Mouse (Mus musculus) cerebellum, adult 2 months (tissue): ENCODE data around the gene Nxnl1. TPM values are rescaled to one million over a fixed set of nuclear protein-coding genes. Genes with fewer than 3 reads are reported as not detected.

ENCODE experiments used
- DNase-seq, 2 experiments: peaks; one replicate each; pipeline ENCODE4 v3.0.0; 2021
- H3K27ac ChIP-seq: fragments of 200-500 bp; 2 replicates; pipeline ENCODE4 v1.5.1; 2012; ENCODE audit warnings: low read length, control low read depth, inconsistent platforms; ENCODE audit not compliant: insufficient read depth
- H3K27me3 ChIP-seq: fragments of 200-500 bp; 2 replicates; pipeline ENCODE4 v1.6.1; 2012; ENCODE audit warnings: inconsistent platforms, mild to moderate bottlenecking, low read length, moderate library complexity; ENCODE audit not compliant: control insufficient read depth, insufficient read depth
- H3K4me1 ChIP-seq: fragments of 200-500 bp; 2 replicates; pipeline ENCODE4 v1.6.1; 2011; ENCODE audit warnings: low read length; ENCODE audit not compliant: control insufficient read depth, insufficient read depth
- H3K4me3 ChIP-seq: fragments of 200-500 bp; replicated peaks from 2 replicates; pipeline ENCODE3; 2011; ENCODE audit warnings: mild to moderate bottlenecking, low read depth, low read length, control low read depth; ENCODE audit not compliant: insufficient read depth
- CTCF ChIP-seq: fragments of 200-500 bp; IDR thresholded peaks from 2 replicates; pipeline ENCODE4 v1.5.1; 2011; ENCODE audit warnings: low read depth, mild to moderate bottlenecking, control low read depth, low read length, moderate library complexity, borderline replicate concordance; ENCODE audit not compliant: insufficient read depth
- POLR2A ChIP-seq: fragments of 200-500 bp; IDR thresholded peaks from 2 replicates; pipeline ENCODE4 v1.6.1; 2011; ENCODE audit warnings: low read length, control low read depth, borderline replicate concordance; ENCODE audit not compliant: insufficient read depth
- WGBS: fragments of 180-500 bp; shearing (Covaris S2); methylation state at CpG from one replicate; pipeline ENCODE4 v1.1.7; 2018; 5-methylcytosine and 5-hydroxymethylcytosine counted together
- polyA plus RNA-seq: library from polyadenylated mRNA; depleted of rRNA; stranded (reverse); fragments of >200 nt; gene quantifications from 2 replicates; pipeline ENCODE4 v1.2.3, GENCODE M21; 2012

Gene Nxnl1
- polyA plus RNA-seq, 1 experiment, result 0.10 TPM

DNA sequence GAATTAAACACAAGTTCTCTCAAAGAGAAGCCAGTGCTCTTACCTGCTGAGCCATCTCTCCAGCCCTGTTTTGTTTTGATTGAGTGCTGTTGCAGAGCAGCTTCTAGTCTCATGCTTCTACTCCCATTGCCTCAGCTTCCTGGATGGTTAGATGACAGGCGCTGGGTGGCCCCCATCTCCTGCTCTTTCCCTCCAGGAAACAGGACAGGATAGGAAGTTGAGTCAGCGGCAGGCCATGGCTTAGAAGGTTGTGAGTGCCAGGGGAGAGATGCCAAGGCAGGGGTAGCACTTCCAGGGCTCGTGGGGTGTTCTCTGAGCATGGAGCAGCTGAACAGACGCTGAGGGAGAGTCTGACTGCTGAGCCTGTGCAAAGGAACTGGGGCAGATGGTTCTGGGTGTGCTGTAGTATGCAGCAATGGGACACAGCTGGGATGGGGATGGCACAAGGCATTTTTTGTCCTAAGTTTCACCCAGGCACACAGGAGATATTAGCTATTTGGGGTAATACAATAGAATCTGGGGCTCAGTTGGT, 11.5 kb upstream of the Nxnl1 start:
- Histone ChIP-seq H3K27ac (no peak overlapping the region), H3K4me3 (no peak overlapping the region), H3K27me3 (no peaks in the 10 kb centered on the region), H3K4me1 (peaks cover 17% of the 10 kb centered on the region)
- no peak for TF ChIP-seq POLR2A
- TF ChIP-seq CTCF, result no peak
- peak in 1 of 2 experiments; percentile 45 for DNase-seq
- 12% methylated on average over 4 of the region's 4 CpGs for WGBS

DNA sequence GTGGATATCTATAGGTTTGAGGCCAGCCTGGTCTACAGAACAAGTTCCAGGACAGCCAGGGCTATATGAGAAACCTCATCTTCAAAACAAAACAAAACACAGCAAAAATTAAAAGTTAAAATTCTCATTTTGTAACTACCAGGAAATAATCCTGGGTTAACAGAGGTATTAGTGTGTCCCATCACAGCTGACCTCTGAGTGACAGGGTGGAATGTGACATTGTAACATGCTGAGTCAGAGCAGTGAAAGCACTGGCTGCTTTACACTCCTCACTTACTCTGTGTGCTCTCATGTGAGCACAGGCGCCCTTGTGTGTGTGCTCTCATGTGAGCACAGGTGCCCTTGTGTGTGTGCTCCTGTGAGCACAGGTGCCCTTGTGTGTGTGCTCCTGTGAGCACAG, 8.6 kb upstream of the Nxnl1 start:
- no peak for DNase-seq
- no peak for TF ChIP-seq CTCF
- no peak for TF ChIP-seq POLR2A
- whole genome bisulfite sequencing, result 78% methylated on average over 1 of the region's 1 CpGs
- H3K4me3 ChIP-seq, result no peak overlapping the region
- peaks cover 21% of the 10 kb centered on the region for H3K4me1 ChIP-seq
- no peak overlapping the region for H3K27ac ChIP-seq
- H3K27me3 ChIP-seq, result no peaks in the 10 kb centered on the region

DNA sequence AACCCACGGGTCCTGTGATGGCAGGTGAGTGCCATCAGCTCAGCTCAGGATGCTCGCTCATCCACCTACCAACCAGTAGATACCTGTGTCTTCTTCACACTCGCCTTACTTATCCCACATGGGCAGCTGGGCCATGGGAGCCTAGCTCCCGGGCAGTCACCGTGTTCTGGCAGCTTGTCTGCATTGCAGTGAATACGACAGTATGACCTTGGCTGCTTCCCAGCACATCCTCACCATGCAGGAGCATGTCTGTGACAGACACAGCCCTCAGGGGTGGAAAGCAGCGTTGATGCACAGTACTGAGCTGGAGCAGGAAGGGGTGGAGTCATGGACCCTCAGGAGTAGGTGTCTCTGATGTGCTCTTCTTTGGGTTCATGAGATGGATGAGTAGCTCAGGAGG, 8.0 kb upstream of the Nxnl1 start:
- Histone ChIP-seq H3K4me1 (peaks cover 15% of the 10 kb centered on the region), H3K27me3 (no peaks in the 10 kb centered on the region), H3K27ac (no peak overlapping the region), H3K4me3 (no peak overlapping the region)
- 45% methylated on average over 7 of the region's 7 CpGs for WGBS
- TF ChIP-seq CTCF (no peak), POLR2A (no peak)
- DNase-seq, result no peak

DNA sequence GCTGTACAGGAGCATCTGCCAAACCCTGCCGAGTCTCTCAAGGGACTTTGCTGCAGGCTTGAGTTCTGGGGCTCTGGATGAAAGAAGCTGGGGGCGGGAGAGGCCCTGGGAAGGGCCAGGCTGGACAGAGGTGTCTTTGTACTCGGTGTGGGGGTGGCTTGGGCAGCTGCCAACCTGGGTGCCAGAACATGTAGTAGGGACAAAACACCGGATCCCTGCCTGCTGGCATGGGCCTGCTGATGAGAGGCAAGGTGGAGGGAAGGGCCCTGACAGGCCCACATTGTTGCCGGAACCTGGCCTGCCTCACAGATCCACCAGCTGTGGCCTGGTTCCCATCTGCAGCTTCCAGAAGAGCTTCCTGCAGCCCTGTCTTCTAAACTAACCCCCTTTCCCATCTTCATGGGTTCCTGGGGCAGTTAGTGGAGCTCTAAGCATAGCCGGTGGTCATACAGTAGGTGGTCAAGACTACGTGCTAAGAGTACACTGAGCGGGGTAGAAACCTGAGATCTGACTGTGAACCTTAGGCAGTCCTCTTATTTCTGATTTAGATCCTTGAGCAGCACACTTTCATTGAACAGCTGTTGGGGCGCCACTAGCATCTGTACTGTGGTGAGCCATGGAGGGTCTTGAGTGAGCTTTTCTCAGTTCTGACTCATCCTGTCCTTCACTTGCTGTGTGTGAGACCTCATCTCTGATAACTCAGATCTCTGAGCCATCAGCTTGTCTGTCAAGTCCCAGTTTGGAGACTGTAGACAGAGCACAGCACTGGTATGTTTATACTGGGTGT, 6.6 kb upstream of the Nxnl1 start:
- 35% methylated on average over 9 of the region's 9 CpGs for WGBS
- H3K4me3 ChIP-seq, result no peak overlapping the region
- TF ChIP-seq POLR2A, result no peak
- no peak for TF ChIP-seq CTCF

DNA sequence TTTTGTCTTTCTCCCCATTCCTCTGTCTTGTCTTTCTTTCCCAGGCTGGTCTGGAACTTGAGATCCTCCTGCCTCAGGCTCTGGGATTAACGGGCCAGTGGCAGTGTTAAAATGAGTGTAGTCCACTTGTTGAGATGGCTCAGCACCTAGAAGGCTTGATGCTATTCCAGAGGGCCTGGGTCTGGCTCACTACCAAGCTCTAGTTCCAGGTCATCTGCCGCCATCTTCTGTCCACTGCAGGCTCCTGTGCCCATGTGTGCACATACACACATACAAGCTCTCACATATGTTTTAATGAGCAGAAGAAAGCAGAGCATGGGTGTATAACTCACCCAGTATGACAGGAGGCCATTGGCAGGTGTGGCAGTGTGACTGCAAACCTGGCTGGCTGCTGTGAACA, 5.7 kb upstream of the Nxnl1 start:
- TF ChIP-seq CTCF (0 out of 2 replicates have a peak, but pooled peaks have one; percentile 2), POLR2A (no peak)
- DNase-seq, result peak; percentile 40
- no peaks in the 10 kb centered on the region for H3K27me3 ChIP-seq
- H3K4me3 ChIP-seq, result peak overlapping the region; percentile 11
- 31% methylated on average over 2 of the region's 2 CpGs for WGBS
- H3K27ac ChIP-seq, result peak overlapping the region; percentile 17; the same call in 1 of the 2 replicates
- H3K4me1 ChIP-seq, result peaks cover 12% of the 10 kb centered on the region

More for the DNA sequence above, 6.6 kb upstream of the Nxnl1 start:
- Histone ChIP-seq H3K27ac (peak overlapping the region; percentile 10; the same call in 1 of the 2 replicates), H3K4me1 (peaks cover 12% of the 10 kb centered on the region), H3K27me3 (no peaks in the 10 kb centered on the region)
- peak; percentile 68 to 75 for DNase-seq

DNA sequence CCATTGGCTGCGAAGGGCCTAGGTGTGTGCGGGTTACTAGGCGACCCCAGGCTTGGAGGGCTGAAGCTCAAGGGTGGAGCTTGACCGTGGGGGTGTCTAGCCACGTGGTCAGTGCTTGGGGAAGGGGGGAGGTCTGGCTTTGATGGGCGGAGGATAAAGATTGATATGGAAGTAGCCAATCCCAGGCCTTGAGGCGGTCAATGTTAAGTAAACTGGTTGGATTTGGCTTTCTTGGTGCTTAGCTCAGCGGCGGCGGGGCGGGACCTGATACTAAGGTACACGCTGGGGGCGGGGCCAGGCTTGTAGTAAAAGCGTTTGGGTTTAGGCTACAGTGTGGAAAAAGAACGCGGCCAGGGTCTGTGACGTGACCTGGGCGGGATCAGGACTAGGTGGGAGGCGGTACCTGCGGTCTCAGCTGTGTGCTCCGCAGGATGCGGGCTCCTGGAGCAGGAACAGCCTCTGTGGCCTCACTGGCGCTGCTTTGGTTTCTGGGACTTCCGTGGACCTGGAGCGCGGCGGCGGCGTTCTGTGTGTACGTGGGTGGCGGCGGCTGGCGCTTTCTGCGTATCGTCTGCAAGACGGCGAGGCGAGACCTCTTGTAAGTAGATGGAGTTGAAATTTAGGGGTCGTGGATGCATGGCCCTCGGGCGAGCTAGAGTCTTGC, 4.0 kb upstream of the Nxnl1 start:
- 1% methylated on average over 41 of the region's 41 CpGs for WGBS

DNA sequence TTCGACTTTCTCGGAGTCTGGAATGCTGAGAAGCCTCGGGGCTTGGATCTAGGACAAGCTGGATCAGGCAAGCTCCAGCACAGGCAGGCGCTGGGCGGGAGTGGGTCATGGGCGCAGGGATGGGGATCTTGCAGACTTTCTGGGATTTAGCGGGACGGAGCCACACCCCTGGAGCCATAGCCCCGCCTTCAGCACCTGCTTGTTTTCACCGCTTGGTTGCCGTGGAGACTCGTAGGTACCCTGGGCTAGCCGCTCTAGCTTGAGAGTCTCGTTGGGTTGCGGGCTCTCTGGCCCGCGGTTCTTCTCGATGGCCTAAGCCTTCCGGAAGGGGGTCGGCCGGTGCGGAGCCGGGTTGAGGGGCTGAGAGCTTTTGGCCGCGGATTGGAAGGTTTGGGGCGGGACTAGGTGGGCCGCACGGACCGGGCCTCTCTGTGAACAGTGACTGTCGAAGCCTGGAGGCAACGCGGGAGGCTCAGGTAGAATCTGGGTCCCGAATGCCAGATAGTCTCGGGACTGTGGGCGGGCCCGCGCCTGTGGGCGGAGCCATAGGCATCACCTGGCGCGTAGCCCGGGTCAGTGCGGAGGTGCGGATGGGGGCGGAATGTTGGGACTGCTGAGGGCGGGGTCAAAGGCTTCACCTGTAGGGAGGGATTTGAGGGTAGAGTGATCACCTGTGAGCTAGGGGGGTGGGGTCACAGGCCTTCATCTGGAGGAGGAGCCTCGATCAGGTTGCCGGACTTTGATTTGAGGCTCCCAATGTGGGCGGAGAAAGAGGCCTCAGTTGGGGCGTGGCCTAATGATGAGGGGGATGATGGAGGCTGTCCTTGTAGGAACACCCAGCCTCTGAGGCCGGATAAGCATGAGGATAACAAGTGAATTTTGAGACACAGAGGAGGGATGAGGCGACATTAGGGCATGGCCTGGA, 3.2 kb upstream of the Nxnl1 start:
- Histone ChIP-seq H3K27ac (peak overlapping the region; percentile 87), H3K27me3 (no peaks in the 10 kb centered on the region), H3K4me1 (peaks cover 12% of the 10 kb centered on the region), H3K4me3 (peak overlapping the region; percentile 92)
- peak; percentile 37; the same call in 1 of the 2 replicates for TF ChIP-seq POLR2A
- no peak for TF ChIP-seq CTCF
- WGBS, result under 1% methylated on average over 51 of the region's 51 CpGs
- peak; percentile 95 to 97 for DNase-seq

More for the DNA sequence above, 4.0 kb upstream of the Nxnl1 start:
- Histone ChIP-seq H3K4me1 (peaks cover 12% of the 10 kb centered on the region), H3K27ac (peak overlapping the region; percentile 87), H3K27me3 (no peaks in the 10 kb centered on the region), H3K4me3 (peak overlapping the region; percentile 92)
- peak; percentile 97 to 98 for DNase-seq
- TF ChIP-seq POLR2A (peak; percentile 72), CTCF (no peak)
